Mouse (Mus musculus) thymus, adult 2 months (tissue): ENCODE data around the gene Smad9. TPM values are rescaled to one million over a fixed set of nuclear protein-coding genes. Genes with fewer than 3 reads are reported as not detected.

ENCODE experiments used
- DNase-seq: peaks from one replicate; pipeline ENCODE4 v3.0.0; 2021
- H3K27ac ChIP-seq: fragments of 200-500 bp; 2 replicates; pipeline ENCODE4 v1.5.1; 2012; ENCODE audit warnings: low read length, control low read depth; ENCODE audit not compliant: control insufficient read depth, insufficient read depth
- H3K27me3 ChIP-seq: fragments of 200-500 bp; 2 replicates; pipeline ENCODE4 v1.6.1; 2012; ENCODE audit warnings: mild to moderate bottlenecking, low read length, moderate library complexity, mixed read lengths; ENCODE audit not compliant: control insufficient read depth, insufficient read depth
- H3K36me3 ChIP-seq: fragments of 200-500 bp; 2 replicates; pipeline ENCODE4 v1.6.1; 2012; ENCODE audit warnings: mild to moderate bottlenecking, low read length, moderate library complexity; ENCODE audit not compliant: control insufficient read depth, insufficient read depth
- H3K4me1 ChIP-seq: fragments of 200-500 bp; replicated peaks from 2 replicates; pipeline ENCODE4 v1.6.1; 2012; ENCODE audit warnings: low read length; ENCODE audit not compliant: control insufficient read depth, insufficient read depth
- H3K4me3 ChIP-seq: fragments of 200-500 bp; 2 replicates; pipeline ENCODE4 v1.5.1; 2012; ENCODE audit warnings: mild to moderate bottlenecking, low read length, control low read depth, moderate library complexity; ENCODE audit not compliant: control insufficient read depth, insufficient read depth
- CTCF ChIP-seq: fragments of 200-500 bp; IDR thresholded peaks from 2 replicates; pipeline ENCODE4 v1.5.1; 2012; ENCODE audit warnings: mild to moderate bottlenecking, control low read depth, low read length, moderate library complexity, borderline replicate concordance; ENCODE audit not compliant: control insufficient read depth, poor library complexity, insufficient read depth; ENCODE audit errors: extremely low read depth
- POLR2A ChIP-seq: fragments of 200-500 bp; IDR thresholded peaks from 2 replicates; pipeline ENCODE4 v1.6.1; 2012; ENCODE audit warnings: mild to moderate bottlenecking, low read length, control low read depth, moderate library complexity; ENCODE audit not compliant: control insufficient read depth, poor library complexity, insufficient read depth; ENCODE audit errors: extremely low read depth
- WGBS: fragments of 180-500 bp; shearing (Covaris S2); methylation state at CpG from one replicate; pipeline ENCODE4 v1.1.7; 2018; 5-methylcytosine and 5-hydroxymethylcytosine counted together
- polyA plus RNA-seq: library from polyadenylated mRNA; depleted of rRNA; stranded (reverse); fragments of >200 nt; gene quantifications from 2 replicates; pipeline ENCODE4 v1.2.3, GENCODE M21; 2012

The Smad9 gene
- polyA plus RNA-seq, 1 experiment, result 0.36 TPM

DNA sequence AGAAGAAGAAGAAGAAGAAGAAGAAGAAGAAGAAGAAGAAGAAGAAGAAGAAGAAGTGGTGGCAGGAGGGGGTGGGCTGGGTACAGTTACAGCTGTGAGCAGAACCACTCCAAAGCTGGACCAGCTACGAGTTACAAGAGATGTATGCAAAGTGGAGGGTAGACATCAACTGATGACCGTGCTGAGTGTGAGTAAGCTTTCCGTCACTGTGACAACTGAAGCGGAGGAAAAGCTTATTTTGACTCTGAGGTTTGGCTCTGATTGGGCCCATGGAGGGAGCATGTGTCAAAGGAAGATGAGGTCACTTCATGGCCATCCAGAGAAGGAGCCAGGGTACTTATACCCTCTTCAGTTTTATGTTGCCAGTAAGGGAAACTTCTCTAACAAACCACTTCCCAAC, 2.0 kb upstream of the Smad9 start:
- peaks cover 18% of the 10 kb centered on the region for H3K36me3 ChIP-seq

DNA sequence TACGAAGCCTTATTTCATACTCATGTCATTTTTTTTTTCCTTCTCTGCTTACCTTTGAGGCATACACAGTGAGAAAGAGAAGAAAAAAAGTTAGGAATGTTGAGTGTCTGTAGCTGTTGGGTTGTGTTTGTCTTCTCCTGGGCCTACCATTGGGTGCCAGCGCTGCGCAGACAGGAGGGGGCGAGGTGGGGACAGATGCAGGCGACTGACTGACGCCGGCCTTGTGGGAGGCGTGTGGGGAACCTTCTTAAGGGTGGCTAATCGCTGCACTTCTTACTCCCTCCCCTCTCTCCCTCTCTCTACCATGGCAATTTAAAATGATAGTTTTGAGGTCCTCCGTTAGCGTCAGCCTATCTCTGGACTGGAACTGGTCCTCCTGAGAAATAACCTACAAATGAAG, 676 bp downstream of the Smad9 start:
- TF ChIP-seq POLR2A (no peak), CTCF (no peak)
- no peak for DNase-seq
- no peak overlapping the region for H3K4me3 ChIP-seq
- no peaks in the 10 kb centered on the region for H3K4me1 ChIP-seq
- H3K36me3 ChIP-seq, result no peaks in the 10 kb centered on the region
- WGBS, result 9% methylated on average over 11 of the region's 11 CpGs
- no peak overlapping the region for H3K27ac ChIP-seq
- H3K27me3 ChIP-seq, result no peaks in the 10 kb centered on the region; the same call in 1 of the 2 replicates

More for the DNA sequence above, 2.0 kb upstream of the Smad9 start:
- TF ChIP-seq POLR2A, result no peak
- no peak for TF ChIP-seq CTCF
- Histone ChIP-seq H3K27ac (no peak overlapping the region), H3K4me1 (no peaks in the 10 kb centered on the region), H3K27me3 (no peaks in the 10 kb centered on the region; the same call in 1 of the 2 replicates), H3K4me3 (no peak overlapping the region)
- WGBS, result 88% methylated on average over 4 of the region's 4 CpGs
- no peak for DNase-seq

DNA sequence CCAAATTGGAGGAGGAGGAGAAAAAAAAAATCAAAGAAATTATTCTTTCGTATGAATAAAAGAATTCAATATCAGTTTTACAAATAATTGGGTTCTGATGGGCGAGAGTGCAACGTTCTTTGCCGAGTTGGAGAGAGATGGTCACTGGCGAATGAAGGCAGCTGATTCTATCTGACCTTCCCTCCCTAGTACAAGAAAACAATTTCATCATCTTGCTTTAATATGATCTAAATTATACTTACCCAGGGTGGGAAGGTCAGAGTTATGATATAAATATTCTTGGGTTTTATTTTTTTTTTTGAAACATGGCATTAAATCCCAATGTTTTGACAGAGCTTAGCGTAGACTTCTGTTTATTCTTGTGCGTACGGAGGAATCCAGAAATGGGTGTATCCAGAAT, 2.1 kb downstream of the Smad9 start:
- no peaks in the 10 kb centered on the region for H3K36me3 ChIP-seq
- TF ChIP-seq CTCF, result no peak
- no peak for TF ChIP-seq POLR2A
- WGBS, result 97% methylated on average over 8 of the region's 8 CpGs
- no peak overlapping the region for H3K27ac ChIP-seq
- DNase-seq, result no peak
- no peaks in the 10 kb centered on the region; the same call in 1 of the 2 replicates for H3K27me3 ChIP-seq
- no peaks in the 10 kb centered on the region for H3K4me1 ChIP-seq
- H3K4me3 ChIP-seq, result no peak overlapping the region

DNA sequence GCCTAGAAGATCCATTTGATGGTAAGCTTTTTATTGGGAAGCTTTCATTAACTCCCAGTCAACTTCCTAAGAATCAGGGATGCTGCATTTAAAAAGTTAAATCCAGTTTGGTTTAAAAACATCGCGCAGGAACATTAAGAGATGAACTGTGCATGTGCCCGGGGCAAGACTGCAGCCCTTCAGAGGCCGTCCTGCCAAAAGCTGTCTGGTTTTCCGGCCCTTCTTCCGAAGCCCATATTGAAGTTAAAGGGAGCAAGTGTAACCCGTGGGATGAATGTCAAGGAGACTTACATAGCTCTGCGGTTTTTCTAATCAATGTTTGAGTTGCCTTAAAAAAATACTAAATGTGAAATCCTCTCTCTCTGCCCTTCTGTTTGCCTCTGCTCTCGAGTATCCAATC, 3.8 kb downstream of the Smad9 start:
- no peaks in the 10 kb centered on the region for H3K4me1 ChIP-seq
- 92% methylated on average over 9 of the region's 9 CpGs for WGBS
- no peak overlapping the region for H3K4me3 ChIP-seq
- TF ChIP-seq CTCF, result no peak
- H3K27ac ChIP-seq, result no peak overlapping the region
- no peaks in the 10 kb centered on the region for H3K36me3 ChIP-seq
- no peak for DNase-seq
- H3K27me3 ChIP-seq, result no peaks in the 10 kb centered on the region; the same call in 1 of the 2 replicates

DNA sequence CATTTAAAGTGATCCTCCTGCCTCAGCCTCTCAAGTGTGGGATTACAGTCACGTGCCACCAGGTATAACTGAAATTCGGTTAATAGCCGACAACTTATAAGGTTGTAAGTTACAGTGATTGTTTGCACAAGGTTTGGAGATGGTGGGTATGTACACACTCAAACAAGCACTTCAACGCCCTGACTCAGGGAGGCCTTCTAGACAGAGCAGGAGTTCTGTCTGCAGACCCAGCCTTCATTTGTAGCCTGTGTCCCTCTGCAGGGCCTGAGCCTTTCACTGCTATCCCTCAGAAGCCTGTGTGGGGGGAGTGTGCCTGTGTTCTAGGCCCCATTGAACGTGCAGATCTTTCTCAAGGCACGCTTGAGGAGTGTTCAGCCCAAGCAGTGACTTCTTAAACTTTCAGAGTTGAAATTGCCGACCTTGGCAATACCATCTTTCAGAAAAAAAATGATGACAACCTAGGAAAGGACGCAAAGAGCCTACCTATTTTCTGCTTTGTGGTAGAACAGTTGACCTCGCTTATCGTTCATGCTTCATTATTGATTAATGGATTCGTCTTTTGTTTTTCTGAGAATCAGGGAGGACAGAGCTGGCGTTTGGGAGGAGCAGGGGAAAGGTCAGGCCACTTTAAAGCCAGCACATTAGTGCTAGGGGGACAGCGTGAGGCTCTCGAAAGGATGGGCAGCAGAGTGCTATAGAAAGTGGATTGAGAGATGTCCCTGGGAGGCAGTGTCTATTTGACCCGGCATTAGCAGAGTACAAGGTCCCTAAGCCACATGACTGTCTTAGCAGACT, 5.1 kb downstream of the Smad9 start:
- TF ChIP-seq CTCF, result no peak
- no peak for TF ChIP-seq POLR2A
- Histone ChIP-seq H3K4me3 (no peak overlapping the region), H3K4me1 (no peaks in the 10 kb centered on the region), H3K27ac (no peak overlapping the region), H3K36me3 (no peaks in the 10 kb centered on the region), H3K27me3 (no peaks in the 10 kb centered on the region; the same call in 1 of the 2 replicates)
- 91% methylated on average over 15 of the region's 15 CpGs for WGBS
- DNase-seq, result no peak

DNA sequence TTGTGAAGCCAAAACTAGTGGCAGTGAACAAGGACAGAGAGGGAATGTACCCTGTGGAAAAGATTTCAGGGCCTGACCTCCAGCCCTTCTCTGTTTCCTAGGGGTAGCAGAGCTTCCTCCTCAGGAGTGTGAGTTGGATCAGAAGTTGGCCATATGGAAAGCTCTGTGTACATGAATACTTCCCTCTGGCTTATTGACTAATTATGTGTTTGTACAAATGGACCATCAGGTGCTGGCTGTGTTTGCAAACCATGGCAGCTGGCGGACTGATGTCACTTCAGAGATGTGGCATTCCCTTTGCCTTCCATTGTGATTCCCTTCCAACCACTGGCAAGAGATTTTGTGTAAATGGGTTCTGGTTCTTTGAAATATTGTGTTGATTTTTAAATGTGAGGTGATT, 5.9 kb downstream of the Smad9 start:
- TF ChIP-seq CTCF (no peak), POLR2A (no peak)
- no peak overlapping the region for H3K27ac ChIP-seq

More for the DNA sequence above, 5.9 kb downstream of the Smad9 start:
- 94% methylated on average over 1 of the region's 1 CpGs for WGBS
- Histone ChIP-seq H3K4me1 (no peaks in the 10 kb centered on the region), H3K36me3 (no peaks in the 10 kb centered on the region), H3K27me3 (no peaks in the 10 kb centered on the region), H3K4me3 (no peak overlapping the region)
- DNase-seq, result no peak
